Mouse (Mus musculus) midbrain, embryonic 14.5 days (tissue): ENCODE data around the gene Ugt3a1. TPM values are rescaled to one million over a fixed set of nuclear protein-coding genes. Genes with fewer than 3 reads are reported as not detected.
"Not testable (repeated sequence)": the region's sequence is repeated elsewhere in the genome, so short reads cannot be mapped to it uniquely, and the experiment has no call there.

Experiments used
- ATAC-seq: fragments of 200-750 bp; cut with Nextera tagmentation; 2 replicates; pipeline ENCODE4 v1.8.0; 2017; ENCODE audit warnings: moderate number of reproducible peaks, moderate library complexity; ENCODE audit not compliant: low FRiP score, low TSS enrichment
- DNase-seq: peaks from one replicate; pipeline ENCODE4 v3.0.0-alpha.2; 2015
- H3K27ac ChIP-seq: fragments of 300-500 bp; sonication (generic); replicated peaks from 2 replicates; pipeline ENCODE4 v1.5.1; 2014; ENCODE audit warnings: mild to moderate bottlenecking, low read depth, low read length, moderate library complexity
- H3K27me3 ChIP-seq: fragments of 300-500 bp; sonication (generic); 2 replicates; pipeline ENCODE4 v1.6.1; 2014; ENCODE audit warnings: low read length, control low read depth, mixed read lengths; ENCODE audit not compliant: control insufficient read depth, insufficient read depth
- H3K36me3 ChIP-seq: fragments of 300-500 bp; sonication (generic); 2 replicates; pipeline ENCODE4 v1.6.1; 2014; ENCODE audit warnings: low read length, control low read depth; ENCODE audit not compliant: control insufficient read depth, insufficient read depth
- H3K4me1 ChIP-seq: fragments of 300-500 bp; sonication (generic); 2 replicates; pipeline ENCODE4 v1.6.1; 2014; ENCODE audit warnings: mild to moderate bottlenecking, antibody characterized with exemption, low read length, control low read depth; ENCODE audit not compliant: control insufficient read depth, insufficient read depth
- H3K4me2 ChIP-seq: fragments of 300-500 bp; sonication (generic); 2 replicates; pipeline ENCODE4 v1.6.1; 2014; ENCODE audit warnings: mild to moderate bottlenecking, low read length, moderate library complexity
- H3K4me3 ChIP-seq: fragments of 300-500 bp; sonication (generic); replicated peaks from 2 replicates; pipeline ENCODE4 v1.5.1; 2014; ENCODE audit warnings: low read depth, low read length
- H3K9ac ChIP-seq: fragments of 300-500 bp; sonication (generic); replicated peaks from 2 replicates; pipeline ENCODE4 v1.6.1; 2014; ENCODE audit warnings: mild to moderate bottlenecking, low read length, moderate library complexity
- H3K9me3 ChIP-seq: fragments of 300-500 bp; sonication (generic); 2 replicates; pipeline ENCODE4 v1.6.1; 2016; ENCODE audit warnings: low read length, control low read depth, mixed read lengths; ENCODE audit not compliant: control insufficient read depth
- WGBS: fragments of 180-500 bp; shearing (Covaris S2); extraction: QIAGEN DNeasy Blood & Tissue Kit; methylation state at CpG from one replicate; pipeline ENCODE4 v1.1.7; 2014; 5-methylcytosine and 5-hydroxymethylcytosine counted together
- polyA plus RNA-seq: library from polyadenylated mRNA; unstranded; fragments of >200 nt; fragmentation: Nextera tagmentation; extraction: Ambion mirVana; gene quantifications from 2 replicates; pipeline ENCODE4 v1.2.1, GENCODE M21; 2014

The Ugt3a1 gene
- not detected in 2 replicates for polyA plus RNA-seq

DNA sequence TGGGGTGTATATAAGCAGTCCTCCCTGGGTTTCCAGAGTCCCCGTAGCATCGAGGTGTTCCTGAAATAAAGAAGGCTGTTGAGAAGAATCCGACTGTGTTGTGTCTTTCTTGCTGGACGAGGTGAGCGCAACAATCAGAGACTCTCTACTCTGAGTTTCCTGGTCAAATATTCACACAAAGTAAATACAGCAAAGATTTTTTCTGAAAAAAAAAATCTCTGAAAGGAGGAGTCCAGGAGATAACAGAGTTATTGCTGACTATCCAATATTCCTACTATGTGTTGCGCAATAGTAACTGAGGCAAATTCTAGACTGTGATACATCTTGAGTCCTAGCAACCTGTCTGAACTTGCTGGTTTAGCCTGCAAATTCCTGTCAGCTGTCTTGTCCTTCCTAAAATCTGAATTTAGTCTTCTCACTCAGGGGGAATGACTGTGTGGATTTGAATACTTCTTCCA lies at the start of gene Ugt3a1:
TSS of gene Ugt3a1 (plus strand) at position 51 of the 458 bp plus-strand sequence.
- ATAC-seq (no peak), DNase-seq (no peak)
- Histone ChIP-seq H3K9me3 (no peaks in the 10 kb centered on the region), H3K27ac (no peak within 1 kb of the TSS), H3K36me3 (no peaks in the 10 kb centered on the region), H3K4me1 (no peaks in the 10 kb centered on the region), H3K27me3 (no peaks in the 10 kb centered on the region), H3K4me2 (no peak within 1 kb of the TSS), H3K9ac (no peak within 1 kb of the TSS), H3K4me3 (no peak within 1 kb of the TSS)
- WGBS = 93% methylated on average over 6 of the region's 6 CpGs

DNA sequence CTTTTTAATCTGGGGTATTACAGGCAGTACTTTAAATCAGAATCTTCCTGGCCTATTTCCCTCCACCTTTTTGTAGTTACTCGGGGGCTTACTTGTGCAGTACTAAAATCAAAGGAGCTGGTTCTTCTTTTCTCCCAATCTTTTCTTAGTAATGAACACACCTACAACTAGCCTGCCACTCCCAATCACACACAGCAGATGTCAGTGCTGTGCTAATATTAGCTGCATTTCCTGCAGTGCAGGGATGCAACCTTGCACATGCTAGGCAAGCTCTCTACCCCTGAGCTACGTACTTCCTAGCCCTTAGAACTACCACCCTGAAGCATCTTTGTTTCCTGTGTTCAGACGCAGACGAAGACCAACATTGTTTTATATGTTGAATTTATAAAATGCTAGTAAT lies 45.8 kb upstream of the Ugt3a1 start:
- not testable (repeated sequence) for H3K27me3 ChIP-seq, H3K4me3 ChIP-seq, ATAC-seq, H3K36me3 ChIP-seq, H3K9ac ChIP-seq, H3K9me3 ChIP-seq, DNase-seq, H3K4me1 ChIP-seq, H3K4me2 ChIP-seq, H3K27ac ChIP-seq
- 85% methylated on average over 4 of the region's 4 CpGs for WGBS

DNA sequence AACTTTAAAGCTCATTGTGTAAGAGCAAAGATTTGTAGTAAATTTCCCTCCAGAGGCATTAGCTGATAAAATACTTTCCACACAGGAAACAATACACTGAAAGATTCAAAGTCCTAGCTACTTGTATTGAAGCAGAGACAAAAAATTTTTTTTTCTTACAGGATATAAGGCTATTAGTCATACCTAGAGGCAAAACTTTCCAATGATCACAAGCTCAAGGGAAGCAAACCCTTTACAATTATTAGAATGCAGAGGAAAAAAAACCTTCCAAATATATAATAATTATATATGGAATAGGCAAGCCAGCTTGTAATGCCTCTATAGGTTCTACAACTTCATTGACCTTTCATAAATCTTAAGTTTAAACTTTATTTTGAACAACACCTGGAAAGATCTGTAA lies 30.3 kb upstream of the Ugt3a1 start:
- Histone ChIP-seq H3K9ac (no peak overlapping the region), H3K4me3 (no peak overlapping the region), H3K27me3 (no peaks in the 10 kb centered on the region), H3K4me1 (no peaks in the 10 kb centered on the region), H3K4me2 (no peak overlapping the region), H3K36me3 (no peaks in the 10 kb centered on the region), H3K27ac (no peak overlapping the region), H3K9me3 (no peaks in the 10 kb centered on the region)
- no peak for ATAC-seq
- DNase-seq = no peak

DNA sequence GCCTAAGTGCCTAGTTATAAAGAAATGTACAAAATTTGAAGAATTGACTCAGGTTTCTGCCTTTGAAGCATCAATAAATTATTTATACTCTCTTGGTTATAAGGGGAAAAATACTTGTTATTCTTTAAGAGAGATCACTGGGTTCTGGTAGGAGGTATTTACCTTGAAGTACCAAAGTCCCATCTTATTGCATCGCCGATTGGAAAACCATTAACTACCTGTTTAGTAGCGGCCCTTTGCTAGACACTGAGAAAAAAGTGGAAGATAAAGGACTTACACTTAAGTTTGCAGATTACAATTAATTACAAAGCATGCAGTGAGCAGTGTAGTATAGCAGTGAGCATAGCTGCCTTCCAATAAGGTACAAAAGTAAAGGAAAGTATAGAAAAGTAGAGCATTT lies 23.8 kb upstream of the Ugt3a1 start:
- 98% methylated on average over 3 of the region's 3 CpGs for WGBS
- no peak overlapping the region for H3K4me3 ChIP-seq
- no peak for ATAC-seq

DNA sequence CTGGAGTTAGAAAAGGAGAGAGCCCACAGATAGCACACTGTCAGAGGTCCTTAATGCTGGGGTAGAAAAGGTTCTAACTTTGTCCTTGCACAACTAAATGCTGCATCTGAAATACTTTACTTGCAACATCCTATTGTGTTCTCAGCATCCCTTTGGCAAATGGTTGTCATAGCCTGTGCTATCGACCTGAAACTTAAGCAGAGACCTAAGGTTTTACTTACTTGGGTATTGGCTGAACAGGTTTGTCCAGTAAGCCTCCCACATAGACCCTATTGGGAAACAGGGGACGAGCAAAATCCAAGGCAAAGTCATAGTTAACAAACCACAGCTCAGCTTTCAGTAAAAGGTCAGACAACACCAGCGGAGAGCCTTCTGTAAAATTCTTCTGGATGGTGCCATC lies 16.1 kb upstream of the Ugt3a1 start:
- Histone ChIP-seq H3K27ac (no peak overlapping the region), H3K4me1 (no peaks in the 10 kb centered on the region), H3K27me3 (no peaks in the 10 kb centered on the region), H3K4me3 (no peak overlapping the region), H3K4me2 (no peak overlapping the region), H3K36me3 (no peaks in the 10 kb centered on the region), H3K9ac (no peak overlapping the region), H3K9me3 (no peaks in the 10 kb centered on the region)
- 78% methylated on average over 3 of the region's 3 CpGs for WGBS
- no peak for ATAC-seq
- DNase-seq = no peak

More for the DNA sequence above, 23.8 kb upstream of the Ugt3a1 start:
- Histone ChIP-seq H3K9ac (no peak overlapping the region), H3K27me3 (no peaks in the 10 kb centered on the region), H3K9me3 (no peaks in the 10 kb centered on the region), H3K27ac (no peak overlapping the region), H3K4me1 (no peaks in the 10 kb centered on the region), H3K36me3 (no peaks in the 10 kb centered on the region), H3K4me2 (no peak overlapping the region)
- no peak for DNase-seq

DNA sequence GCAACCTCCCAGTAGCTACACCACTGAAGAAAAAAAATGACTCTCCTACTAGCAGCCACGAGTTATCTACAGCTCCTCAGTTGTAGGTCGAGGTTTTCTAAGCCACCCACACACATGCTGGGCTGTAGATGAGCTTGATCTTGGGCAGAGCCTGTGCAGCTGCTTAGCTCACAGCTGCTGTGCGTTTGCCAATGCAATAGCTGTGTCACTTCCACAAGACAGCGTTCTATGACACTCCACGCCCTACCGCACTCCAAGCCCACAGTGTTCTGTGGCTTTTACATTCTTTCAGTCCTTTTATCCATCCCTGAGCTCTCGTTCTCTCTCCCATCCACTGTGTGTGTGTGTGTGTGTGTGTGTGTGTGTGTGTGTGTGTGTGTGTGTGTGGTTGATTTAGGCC lies 4.8 kb upstream of the Ugt3a1 start:
- DNase-seq (no peak), ATAC-seq (no peak)
- no peak overlapping the region for H3K9ac ChIP-seq
- H3K4me2 ChIP-seq = no peak overlapping the region
- no peaks in the 10 kb centered on the region for H3K4me1 ChIP-seq
- no peaks in the 10 kb centered on the region for H3K9me3 ChIP-seq
- H3K27ac ChIP-seq = no peak overlapping the region
- 79% methylated on average over 7 of the region's 7 CpGs for WGBS
- H3K4me3 ChIP-seq = no peak overlapping the region
- no peaks in the 10 kb centered on the region for H3K27me3 ChIP-seq
- H3K36me3 ChIP-seq = no peaks in the 10 kb centered on the region

DNA sequence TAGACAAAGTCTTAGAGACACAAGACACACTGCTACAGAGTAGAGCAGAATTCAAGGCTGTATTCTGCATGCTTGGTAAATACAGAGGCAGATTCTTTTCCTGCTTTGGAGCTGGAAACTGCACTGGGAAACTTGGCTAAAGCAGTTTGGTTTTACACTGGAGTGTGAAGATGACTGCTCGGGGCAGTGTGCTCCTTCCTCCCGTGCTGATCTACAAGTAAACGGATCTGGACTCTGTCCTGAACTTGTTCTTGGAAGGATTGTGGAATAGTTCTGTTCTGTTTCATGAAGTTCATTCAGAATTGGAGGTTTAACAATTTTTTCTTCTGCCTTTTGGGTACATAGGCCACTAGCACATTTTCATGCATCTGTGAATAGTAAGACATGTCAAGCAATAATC lies 2.3 kb downstream of the Ugt3a1 start:
- Histone ChIP-seq H3K27me3 (no peaks in the 10 kb centered on the region), H3K36me3 (no peaks in the 10 kb centered on the region), H3K9ac (no peak overlapping the region), H3K4me3 (no peak overlapping the region), H3K9me3 (no peaks in the 10 kb centered on the region), H3K4me2 (no peak overlapping the region), H3K27ac (no peak overlapping the region), H3K4me1 (no peaks in the 10 kb centered on the region)
- DNase-seq = no peak
- no peak for ATAC-seq
- 92% methylated on average over 3 of the region's 3 CpGs for whole genome bisulfite sequencing

DNA sequence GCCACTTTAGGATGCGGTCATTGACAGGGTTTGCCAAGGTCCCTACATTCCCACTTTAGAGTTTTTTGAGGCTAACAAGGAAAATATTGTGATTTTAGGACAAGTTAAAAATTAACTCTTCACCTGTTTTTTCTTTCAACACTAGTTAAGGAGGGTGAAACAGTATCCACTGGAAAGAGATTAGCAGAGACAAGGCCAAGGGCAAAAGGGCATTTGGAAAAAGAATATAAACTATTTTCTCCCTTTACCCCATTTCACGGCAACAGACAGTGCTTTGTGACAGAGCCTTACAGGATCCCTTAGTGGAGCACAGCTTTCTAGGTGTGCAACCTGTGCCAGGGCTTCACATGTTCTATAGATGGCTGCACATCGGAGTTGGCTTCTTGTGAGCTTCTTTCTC lies 2.9 kb downstream of the Ugt3a1 start:
- Histone ChIP-seq H3K4me1 (no peaks in the 10 kb centered on the region), H3K9me3 (no peaks in the 10 kb centered on the region), H3K9ac (no peak overlapping the region), H3K27me3 (no peaks in the 10 kb centered on the region), H3K4me3 (no peak overlapping the region), H3K27ac (no peak overlapping the region), H3K36me3 (no peaks in the 10 kb centered on the region), H3K4me2 (no peak overlapping the region)
- 90% methylated on average over 3 of the region's 3 CpGs for whole genome bisulfite sequencing
- ATAC-seq = no peak
- no peak for DNase-seq

DNA sequence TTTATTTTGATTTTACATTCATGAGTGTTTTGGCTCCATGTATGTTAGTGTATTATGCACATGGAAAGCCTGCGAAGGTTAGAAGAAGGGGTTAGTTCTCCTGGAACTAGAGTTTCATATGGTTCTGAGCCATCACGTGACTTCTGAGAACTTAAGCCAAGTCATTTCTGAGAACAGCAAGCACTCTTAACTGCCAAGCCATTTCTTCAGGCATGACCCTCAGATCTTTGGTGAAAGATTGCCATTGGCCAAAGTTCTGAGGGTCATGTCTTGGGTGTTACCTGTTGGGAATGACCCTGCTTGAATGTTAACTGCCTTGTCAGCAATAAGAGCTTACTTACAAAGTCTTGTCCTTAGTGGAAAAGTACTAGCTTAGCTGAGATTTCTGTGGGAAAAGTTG lies 6.5 kb downstream of the Ugt3a1 start:
- no peaks in the 10 kb centered on the region for H3K9me3 ChIP-seq
- DNase-seq (no peak), ATAC-seq (no peak)
- H3K4me1 ChIP-seq = no peaks in the 10 kb centered on the region
- H3K4me2 ChIP-seq = no peak overlapping the region
- H3K9ac ChIP-seq = no peak overlapping the region
- WGBS = 94% methylated on average over 2 of the region's 2 CpGs
- no peak overlapping the region for H3K27ac ChIP-seq
- H3K36me3 ChIP-seq = no peaks in the 10 kb centered on the region
- no peaks in the 10 kb centered on the region for H3K27me3 ChIP-seq
- H3K4me3 ChIP-seq = no peak overlapping the region
